Mouse (Mus musculus) myocyte (in vitro differentiated cells): Measurements from ENCODE around the gene Med24. TPM values are rescaled to one million over a fixed set of nuclear protein-coding genes. Genes with fewer than 3 reads are reported as not detected.

Experiments used
- H3K27me3 ChIP-seq: one replicate; pipeline ENCODE4 v1.6.1; 2011; ENCODE audit not compliant: control insufficient read depth, insufficient read depth, insufficient read length
- H3K36me3 ChIP-seq: one replicate; pipeline ENCODE4 v1.6.1; 2011; ENCODE audit not compliant: control insufficient read depth, insufficient read depth
- H3K4me2 ChIP-seq: one replicate; pipeline ENCODE4 v1.6.1; 2011; ENCODE audit warnings: low read depth, control low read depth
- H3K4me3 ChIP-seq: one replicate; pipeline ENCODE4 v1.5.1; 2011; ENCODE audit warnings: mild to moderate bottlenecking, control low read depth, moderate library complexity
- H3K79me2 ChIP-seq: one replicate; pipeline ENCODE4 v1.6.1; 2011; ENCODE audit not compliant: control insufficient read depth, insufficient read depth
- H3ac ChIP-seq: one replicate; pipeline ENCODE4 v1.6.1; 2011; ENCODE audit not compliant: control insufficient read depth, insufficient read length
- CEBPB ChIP-seq: IDR thresholded peaks from 2 replicates; pipeline ENCODE4 v1.6.1; 2011; ENCODE audit warnings: mild to moderate bottlenecking, moderate library complexity; ENCODE audit not compliant: poor library complexity, insufficient read depth, severe bottlenecking
- E2F4 ChIP-seq: IDR thresholded peaks from one replicate; pipeline ENCODE4 v1.6.1; 2011; ENCODE audit warnings: mild to moderate bottlenecking, control low read depth, moderate library complexity; ENCODE audit not compliant: insufficient read depth
- MAX ChIP-seq: IDR thresholded peaks from one replicate; pipeline ENCODE4 v1.6.1; 2011; ENCODE audit warnings: low read depth, mild to moderate bottlenecking, control low read depth
- MYOD1 ChIP-seq, 3 experiments: IDR thresholded peaks; one replicate each; pipeline ENCODE4 v1.6.1; 2011; ENCODE audit warnings: control low read depth in 2 of 3, low read depth in 2 of 3, mild to moderate bottlenecking in 2 of 3, moderate library complexity in 1 of 3; ENCODE audit not compliant: insufficient read length in 2 of 3, control insufficient read depth in 1 of 3
- MYOG ChIP-seq, 3 experiments: IDR thresholded peaks; one replicate each; pipeline ENCODE4 v1.6.1; 2011; ENCODE audit warnings: control low read depth in 2 of 3, low read depth in 2 of 3, mild to moderate bottlenecking in 2 of 3; ENCODE audit not compliant: insufficient read length in 2 of 3, control insufficient read depth in 1 of 3, insufficient read depth in 1 of 3
- POLR2A ChIP-seq: IDR thresholded peaks from one replicate; pipeline ENCODE4 v1.6.1; 2011; ENCODE audit warnings: low read depth, mild to moderate bottlenecking, control low read depth, moderate library complexity; ENCODE audit not compliant: insufficient read length
- POLR2AphosphoS2 ChIP-seq: IDR thresholded peaks from one replicate; pipeline ENCODE4 v1.6.1; 2011; ENCODE audit warnings: low read depth, control low read depth; ENCODE audit not compliant: insufficient read length
- REST ChIP-seq: IDR thresholded peaks from one replicate; pipeline ENCODE4 v1.6.1; 2011; ENCODE audit warnings: mild to moderate bottlenecking, control low read depth, moderate library complexity; ENCODE audit not compliant: insufficient read depth, insufficient read length
- SRF ChIP-seq: IDR thresholded peaks from one replicate; pipeline ENCODE4 v1.6.1; 2011; ENCODE audit warnings: low read depth; ENCODE audit not compliant: control insufficient read depth, insufficient read length
- TCF12 ChIP-seq: IDR thresholded peaks from one replicate; pipeline ENCODE4 v1.6.1; 2011; ENCODE audit warnings: mild to moderate bottlenecking, control low read depth; ENCODE audit not compliant: poor library complexity, insufficient read depth, severe bottlenecking
- TCF3 ChIP-seq: IDR thresholded peaks from one replicate; pipeline ENCODE4 v1.6.1; 2011; ENCODE audit warnings: low read depth, control low read depth; ENCODE audit not compliant: insufficient read length
- USF1 ChIP-seq: IDR thresholded peaks from one replicate; pipeline ENCODE4 v1.6.1; 2011; ENCODE audit warnings: low read depth, mild to moderate bottlenecking, control low read depth, moderate library complexity
- polyA plus RNA-seq: library from polyadenylated mRNA; unstranded; fragments of >200 nt; fragmentation: generic; extraction: Trizol; gene quantifications from one replicate; pipeline ENCODE4 v1.2.1, GENCODE M21; 2012; ENCODE audit warnings: missing spikeins

Med24 gene
- polyA plus RNA-seq, 1 experiment, result 32.5 TPM

- H3K4me2 ChIP-seq, result no peak overlapping the region
- H3K27me3 ChIP-seq, result no peaks in the 10 kb centered on the region
- TF ChIP-seq SRF (no peak), USF1 (no peak), MAX (no peak), E2F4 (no peak), TCF3 (no peak), MYOG (IDR thresholded peaks at IDR 0.05; ENCODE audit: control insufficient read depth in 1 of 3, insufficient read depth in 1 of 3, insufficient read length in 2 of 3, low read depth in 2 of 3) (no peak), REST (no peak), TCF12 (no peak), MYOD1 (IDR thresholded peaks at IDR 0.05; ENCODE audit: control insufficient read depth in 1 of 3, insufficient read length in 2 of 3, low read depth in 2 of 3) (no peak)
- H3K36me3 ChIP-seq, result peaks cover 42% of the 10 kb centered on the region
- H3K79me2 ChIP-seq, result no peaks in the 10 kb centered on the region
- no peak overlapping the region for H3ac ChIP-seq
- H3K4me3 ChIP-seq, result no peak overlapping the region
These were observed 34.9 kb downstream of the Med24 start for GRCm38 (mm10) chr11:98694301-98694700.

- H3ac ChIP-seq, result no peak overlapping the region
- no peaks in the 10 kb centered on the region for H3K79me2 ChIP-seq
- no peak overlapping the region for H3K4me3 ChIP-seq
- H3K36me3 ChIP-seq, result peaks cover 45% of the 10 kb centered on the region
- no peaks in the 10 kb centered on the region for H3K27me3 ChIP-seq
- TF ChIP-seq SRF (no peak), TCF3 (no peak), TCF12 (no peak), MAX (no peak), POLR2A (no peak), REST (no peak), CEBPB (no peak), POLR2AphosphoS2 (no peak)
- no peak overlapping the region for H3K4me2 ChIP-seq
These were observed 35.5 kb downstream of the Med24 start for GRCm38 (mm10) chr11:98693746-98694145.

- no peak for TF ChIP-seq E2F4
- no peak for TF ChIP-seq TCF3
- no peak for TF ChIP-seq USF1
- TF ChIP-seq REST, result no peak
- TF ChIP-seq CEBPB, result no peak
- no peak for TF ChIP-seq POLR2AphosphoS2
- TF ChIP-seq SRF, result no peak
- TF ChIP-seq POLR2A, result no peak
- no peak for TF ChIP-seq MYOD1 (IDR thresholded peaks at IDR 0.05; ENCODE audit: control insufficient read depth in 1 of 3, insufficient read length in 2 of 3, low read depth in 2 of 3)
- TF ChIP-seq MAX, result no peak
- no peak for TF ChIP-seq MYOG (IDR thresholded peaks at IDR 0.05; ENCODE audit: control insufficient read depth in 1 of 3, insufficient read depth in 1 of 3, insufficient read length in 2 of 3, low read depth in 2 of 3)
- TF ChIP-seq TCF12, result no peak
- Histone ChIP-seq H3K27me3 (no peaks in the 10 kb centered on the region), H3K79me2 (no peaks in the 10 kb centered on the region), H3ac (no peak overlapping the region), H3K36me3 (peaks cover 45% of the 10 kb centered on the region), H3K4me2 (no peak overlapping the region), H3K4me3 (no peak overlapping the region)
These were observed 36.0 kb downstream of the Med24 start for GRCm38 (mm10) chr11:98693201-98693600.

- TF ChIP-seq E2F4, result no peak
- no peak for TF ChIP-seq POLR2AphosphoS2
- TF ChIP-seq MYOD1 (IDR thresholded peaks at IDR 0.05; ENCODE audit: control insufficient read depth in 1 of 3, insufficient read length in 2 of 3, low read depth in 2 of 3), result no peak
- TF ChIP-seq MYOG (IDR thresholded peaks at IDR 0.05; ENCODE audit: control insufficient read depth in 1 of 3, insufficient read depth in 1 of 3, insufficient read length in 2 of 3, low read depth in 2 of 3), result no peak
- no peak for TF ChIP-seq POLR2A
- no peak for TF ChIP-seq TCF12
- TF ChIP-seq USF1, result no peak
- TF ChIP-seq CEBPB, result no peak
- no peak for TF ChIP-seq SRF
- TF ChIP-seq TCF3, result no peak
- no peak for TF ChIP-seq REST
- no peak for TF ChIP-seq MAX
- no peak overlapping the region for H3K4me2 ChIP-seq
These were observed 41.2 kb downstream of the Med24 start for GRCm38 (mm10) chr11:98688009-98688408.

GRCm38 (mm10) chr11:98686976-98687375 lies 42.3 kb downstream of the Med24 start:
- H3K79me2 ChIP-seq, result peaks cover 28% of the 10 kb centered on the region
- no peak overlapping the region for H3K4me3 ChIP-seq
- no peaks in the 10 kb centered on the region for H3K27me3 ChIP-seq
- no peak overlapping the region for H3K4me2 ChIP-seq
- H3ac ChIP-seq, result no peak overlapping the region
- H3K36me3 ChIP-seq, result peaks cover 56% of the 10 kb centered on the region
- no peak for TF ChIP-seq CEBPB
- no peak for TF ChIP-seq REST
- TF ChIP-seq MYOG (IDR thresholded peaks at IDR 0.05; ENCODE audit: control insufficient read depth in 1 of 3, insufficient read depth in 1 of 3, insufficient read length in 2 of 3, low read depth in 2 of 3), result no peak
- no peak for TF ChIP-seq SRF
- no peak for TF ChIP-seq MYOD1 (IDR thresholded peaks at IDR 0.05; ENCODE audit: control insufficient read depth in 1 of 3, insufficient read length in 2 of 3, low read depth in 2 of 3)
- TF ChIP-seq TCF12, result no peak
- no peak for TF ChIP-seq USF1
- TF ChIP-seq POLR2AphosphoS2, result no peak
- TF ChIP-seq E2F4, result no peak

More at GRCm38 (mm10) chr11:98688009-98688408, 41.2 kb downstream of the Med24 start:
- H3ac ChIP-seq, result no peak overlapping the region
- H3K36me3 ChIP-seq, result peaks cover 56% of the 10 kb centered on the region
- no peak overlapping the region for H3K4me3 ChIP-seq
- H3K27me3 ChIP-seq, result no peaks in the 10 kb centered on the region
- H3K79me2 ChIP-seq, result peaks cover 22% of the 10 kb centered on the region
